Mouse (Mus musculus) bone marrow macrophage, adult 2 months (primary cell): Measurements from ENCODE around the gene Gm6465.
"Not testable (repeated sequence)": the region's sequence is repeated elsewhere in the genome, so short reads cannot be mapped to it uniquely, and the experiment has no call there.

Source experiments
- CTCF ChIP-seq: IDR thresholded peaks from 2 replicates; pipeline ENCODE4 v1.5.1; 2012; ENCODE audit warnings: low read depth, mild to moderate bottlenecking, low read length, moderate library complexity
- POLR2A ChIP-seq: IDR thresholded peaks from 2 replicates; pipeline ENCODE4 v1.6.1; 2012; ENCODE audit warnings: mild to moderate bottlenecking, low read depth, low read length, borderline replicate concordance

- TF ChIP-seq CTCF, POLR2A: not testable (repeated sequence)
Observed at GRCm38 (mm10) chr5:11845824-11846223, 485 bp downstream of the Gm6465 start.
